Mouse (Mus musculus): Measurements from ENCODE around the gene Nkpd1. TPM values are rescaled to one million over a fixed set of nuclear protein-coding genes. Genes with fewer than 3 reads are reported as not detected.

Nkpd1 gene
- polyA plus RNA-seq (2015; fragmentation: Nextera tagmentation; extraction: Ambion mirVana), result 0.88 and 0.92 TPM in 2 replicates

GRCm38 (mm10) chr7:19517652-19518365 lies at the start of gene Nkpd1:
Nkpd1 (plus strand) TSS chr7:19517838.
- peaks cover 40% of the 10 kb centered on the region for H3K27me3 ChIP-seq (ENCODE audit: control insufficient read depth, insufficient read depth, low read depth, low read length)
- no peaks in the 10 kb centered on the region for H3K9me3 ChIP-seq (replicated peaks; ENCODE audit: control insufficient read depth, low read length, poor library complexity, severe bottlenecking)
- H3K4me3 ChIP-seq (ENCODE audit: low read depth, low read length), result peak within 1 kb of the TSS; percentile 23
- H3K9ac ChIP-seq (ENCODE audit: low read depth, low read length), result peak within 1 kb of the TSS; percentile 65
- peaks cover 11% of the 10 kb centered on the region for H3K4me1 ChIP-seq (ENCODE audit: control insufficient read depth, insufficient read depth, low read length)
- H3K36me3 ChIP-seq (ENCODE audit: control insufficient read depth, insufficient read depth, low read length), result no peaks in the 10 kb centered on the region
- H3K27ac ChIP-seq (ENCODE audit: low read length), result no peak within 1 kb of the TSS
- H3K4me2 ChIP-seq (ENCODE audit: low read length), result peak within 1 kb of the TSS; percentile 58
- WGBS, result 3% methylated on average over 20 of the region's 29 CpGs
- no peak for ATAC-seq

- Histone ChIP-seq H3K9me3 (replicated peaks; ENCODE audit: control insufficient read depth, low read length, poor library complexity, severe bottlenecking) (no peaks in the 10 kb centered on the region), H3K4me2 (ENCODE audit: low read length) (no peak overlapping the region), H3K4me3 (ENCODE audit: low read depth, low read length) (no peak overlapping the region), H3K4me1 (ENCODE audit: control insufficient read depth, insufficient read depth, low read length) (no peaks in the 10 kb centered on the region), H3K9ac (ENCODE audit: low read depth, low read length) (no peak overlapping the region), H3K27ac (ENCODE audit: low read length) (no peak overlapping the region), H3K36me3 (ENCODE audit: control insufficient read depth, insufficient read depth, low read length) (no peaks in the 10 kb centered on the region), H3K27me3 (ENCODE audit: control insufficient read depth, insufficient read depth, low read depth, low read length) (peaks cover 49% of the 10 kb centered on the region)
- WGBS, result 61% methylated on average over 12 of the region's 12 CpGs
- no peak for ATAC-seq
These were observed 49.4 kb upstream of the Nkpd1 start for GRCm38 (mm10) chr7:19468279-19468678.

- 25% methylated on average over 23 of the region's 23 CpGs for WGBS
- Histone ChIP-seq H3K4me3 (ENCODE audit: low read depth, low read length) (no peak overlapping the region), H3K36me3 (ENCODE audit: control insufficient read depth, insufficient read depth, low read length) (no peaks in the 10 kb centered on the region), H3K27ac (ENCODE audit: low read length) (no peak overlapping the region), H3K4me1 (ENCODE audit: control insufficient read depth, insufficient read depth, low read length) (no peaks in the 10 kb centered on the region), H3K4me2 (ENCODE audit: low read length) (no peak overlapping the region), H3K27me3 (ENCODE audit: control insufficient read depth, insufficient read depth, low read depth, low read length) (peaks cover 49% of the 10 kb centered on the region), H3K9ac (ENCODE audit: low read depth, low read length) (no peak overlapping the region), H3K9me3 (replicated peaks; ENCODE audit: control insufficient read depth, low read length, poor library complexity, severe bottlenecking) (no peaks in the 10 kb centered on the region)
- no peak for ATAC-seq
These were observed 48.2 kb upstream of the Nkpd1 start for GRCm38 (mm10) chr7:19469404-19469803.

GRCm38 (mm10) chr7:19470308-19470707 lies 47.3 kb upstream of the Nkpd1 start:
- ATAC-seq, result no peak
- 4% methylated on average over 14 of the region's 14 CpGs for WGBS
- H3K4me2 ChIP-seq (ENCODE audit: low read length), result no peak overlapping the region
- H3K36me3 ChIP-seq (ENCODE audit: control insufficient read depth, insufficient read depth, low read length), result no peaks in the 10 kb centered on the region
- H3K4me1 ChIP-seq (ENCODE audit: control insufficient read depth, insufficient read depth, low read length), result no peaks in the 10 kb centered on the region
- peaks cover 52% of the 10 kb centered on the region for H3K27me3 ChIP-seq (ENCODE audit: control insufficient read depth, insufficient read depth, low read depth, low read length)
- H3K4me3 ChIP-seq (ENCODE audit: low read depth, low read length), result no peak overlapping the region
- no peak overlapping the region for H3K27ac ChIP-seq (ENCODE audit: low read length)
- no peak overlapping the region for H3K9ac ChIP-seq (ENCODE audit: low read depth, low read length)
- no peaks in the 10 kb centered on the region for H3K9me3 ChIP-seq (replicated peaks; ENCODE audit: control insufficient read depth, low read length, poor library complexity, severe bottlenecking)

GRCm38 (mm10) chr7:19472403-19472802 lies 45.2 kb upstream of the Nkpd1 start:
- H3K4me3 ChIP-seq (ENCODE audit: low read depth, low read length), result no peak overlapping the region
- peaks cover 45% of the 10 kb centered on the region for H3K27me3 ChIP-seq (ENCODE audit: control insufficient read depth, insufficient read depth, low read depth, low read length)
- H3K9me3 ChIP-seq (replicated peaks; ENCODE audit: control insufficient read depth, low read length, poor library complexity, severe bottlenecking), result no peaks in the 10 kb centered on the region
- H3K4me2 ChIP-seq (ENCODE audit: low read length), result no peak overlapping the region
- ATAC-seq, result no peak
- H3K27ac ChIP-seq (ENCODE audit: low read length), result no peak overlapping the region
- no peaks in the 10 kb centered on the region for H3K36me3 ChIP-seq (ENCODE audit: control insufficient read depth, insufficient read depth, low read length)
- 43% methylated on average over 4 of the region's 4 CpGs for WGBS
- no peaks in the 10 kb centered on the region for H3K4me1 ChIP-seq (ENCODE audit: control insufficient read depth, insufficient read depth, low read length)
- H3K9ac ChIP-seq (ENCODE audit: low read depth, low read length), result no peak overlapping the region

GRCm38 (mm10) chr7:19473875-19474443 lies 43.7 kb upstream of the Nkpd1 start:
- peaks cover 50% of the 10 kb centered on the region for H3K27me3 ChIP-seq (ENCODE audit: control insufficient read depth, insufficient read depth, low read depth, low read length)
- WGBS, result under 1% methylated on average over 67 of the region's 89 CpGs

GRCm38 (mm10) chr7:19477084-19477483 lies 40.6 kb upstream of the Nkpd1 start:
- no peak for ATAC-seq
- Histone ChIP-seq H3K27me3 (ENCODE audit: control insufficient read depth, insufficient read depth, low read depth, low read length) (peaks cover 26% of the 10 kb centered on the region), H3K4me2 (ENCODE audit: low read length) (no peak overlapping the region), H3K9ac (ENCODE audit: low read depth, low read length) (no peak overlapping the region), H3K4me1 (ENCODE audit: control insufficient read depth, insufficient read depth, low read length) (no peaks in the 10 kb centered on the region), H3K27ac (ENCODE audit: low read length) (no peak overlapping the region), H3K36me3 (ENCODE audit: control insufficient read depth, insufficient read depth, low read length) (no peaks in the 10 kb centered on the region), H3K4me3 (ENCODE audit: low read depth, low read length) (no peak overlapping the region), H3K9me3 (replicated peaks; ENCODE audit: control insufficient read depth, low read length, poor library complexity, severe bottlenecking) (no peaks in the 10 kb centered on the region)
- 82% methylated on average over 2 of the region's 2 CpGs for WGBS

More at GRCm38 (mm10) chr7:19473875-19474443, 43.7 kb upstream of the Nkpd1 start:
- no peaks in the 10 kb centered on the region for H3K36me3 ChIP-seq (ENCODE audit: control insufficient read depth, insufficient read depth, low read length)
- H3K9ac ChIP-seq (ENCODE audit: low read depth, low read length), result peak overlapping the region; percentile 68
- ATAC-seq, result peak; percentile 92
- H3K4me2 ChIP-seq (ENCODE audit: low read length), result peak overlapping the region; percentile 66
- H3K4me3 ChIP-seq (ENCODE audit: low read depth, low read length), result peak overlapping the region; percentile 52
- no peaks in the 10 kb centered on the region for H3K4me1 ChIP-seq (ENCODE audit: control insufficient read depth, insufficient read depth, low read length)
- peak overlapping the region; percentile 84 for H3K27ac ChIP-seq (ENCODE audit: low read length)
- H3K9me3 ChIP-seq (replicated peaks; ENCODE audit: control insufficient read depth, low read length, poor library complexity, severe bottlenecking), result no peaks in the 10 kb centered on the region

DNA sequence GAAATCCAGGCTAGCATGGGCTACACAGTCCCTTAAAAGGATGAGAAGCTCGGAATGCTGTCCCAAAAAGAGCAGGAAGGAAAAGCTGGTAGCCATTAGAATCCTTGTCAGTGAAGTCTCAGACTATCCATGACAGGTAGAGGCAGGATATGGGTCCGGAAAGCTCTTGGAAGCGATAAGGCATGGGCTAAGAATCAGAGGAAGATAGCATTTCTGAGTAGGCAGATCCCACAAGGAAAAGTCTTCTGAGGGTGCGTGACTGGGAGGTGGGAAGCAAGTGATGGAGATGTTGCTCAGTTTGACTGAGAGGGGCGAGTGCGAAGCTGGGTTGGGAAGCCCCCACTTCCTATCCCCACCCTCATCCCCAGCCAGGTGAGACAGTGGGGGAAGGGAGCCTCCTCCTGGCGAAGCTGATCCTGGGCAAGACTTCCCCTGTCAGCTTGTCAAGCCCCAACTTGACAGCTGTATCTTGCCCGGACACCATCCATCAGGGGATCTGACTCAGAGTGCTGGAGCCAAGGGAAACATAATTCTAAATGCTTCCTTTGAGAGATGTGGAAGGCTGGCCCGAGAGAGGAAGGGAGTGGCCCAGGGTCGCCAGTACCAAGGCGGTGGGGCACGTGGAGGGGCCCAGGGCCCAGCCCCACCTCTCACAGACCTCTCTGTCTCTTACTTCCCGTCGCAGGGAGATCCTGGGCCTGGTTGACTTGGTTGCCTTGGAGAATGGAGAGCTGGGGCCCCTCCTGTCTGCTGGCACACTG lies 39.8 kb upstream of the Nkpd1 start:
- Histone ChIP-seq H3K9ac (ENCODE audit: low read depth, low read length) (no peak overlapping the region), H3K4me2 (ENCODE audit: low read length) (no peak overlapping the region), H3K4me1 (ENCODE audit: control insufficient read depth, insufficient read depth, low read length) (no peaks in the 10 kb centered on the region), H3K27ac (ENCODE audit: low read length) (no peak overlapping the region), H3K36me3 (ENCODE audit: control insufficient read depth, insufficient read depth, low read length) (no peaks in the 10 kb centered on the region), H3K27me3 (ENCODE audit: control insufficient read depth, insufficient read depth, low read depth, low read length) (peaks cover 19% of the 10 kb centered on the region), H3K9me3 (replicated peaks; ENCODE audit: control insufficient read depth, low read length, poor library complexity, severe bottlenecking) (no peaks in the 10 kb centered on the region), H3K4me3 (ENCODE audit: low read depth, low read length) (no peak overlapping the region)
- ATAC-seq, result no peak
- 33% methylated on average over 14 of the region's 14 CpGs for WGBS

GRCm38 (mm10) chr7:19483281-19483680 lies 34.4 kb upstream of the Nkpd1 start:
- no peak overlapping the region for H3K4me3 ChIP-seq (ENCODE audit: low read depth, low read length)
- peaks cover 10% of the 10 kb centered on the region for H3K27me3 ChIP-seq (ENCODE audit: control insufficient read depth, insufficient read depth, low read depth, low read length)
- H3K4me2 ChIP-seq (ENCODE audit: low read length), result no peak overlapping the region
- no peaks in the 10 kb centered on the region for H3K4me1 ChIP-seq (ENCODE audit: control insufficient read depth, insufficient read depth, low read length)
- H3K9ac ChIP-seq (ENCODE audit: low read depth, low read length), result no peak overlapping the region
- no peak for ATAC-seq
- H3K36me3 ChIP-seq (ENCODE audit: control insufficient read depth, insufficient read depth, low read length), result no peaks in the 10 kb centered on the region
- WGBS, result 80% methylated on average over 8 of the region's 8 CpGs
- no peaks in the 10 kb centered on the region for H3K9me3 ChIP-seq (replicated peaks; ENCODE audit: control insufficient read depth, low read length, poor library complexity, severe bottlenecking)
- no peak overlapping the region for H3K27ac ChIP-seq (ENCODE audit: low read length)

All from midbrain, embryonic 16.5 days (tissue).